Mouse (Mus musculus) E14TG2a.4 (cell line): ENCODE data around the gene C1ql1.

Source experiments
- CTCF ChIP-seq: conservative IDR thresholded peaks from 2 replicates; pipeline ENCODE4 v1.5.1; 2014; ENCODE audit warnings: low read length
- POU5F1 ChIP-seq: IDR thresholded peaks from 2 replicates; pipeline ENCODE4 v1.6.1; 2014; ENCODE audit warnings: low read length, borderline replicate concordance

- TF ChIP-seq CTCF (no peak), POU5F1 (no peak)
These were observed 10.6 kb upstream of the C1ql1 start for GRCm38 (mm10) chr11:102956962-102957614.
